Mouse (Mus musculus) heart, adult 2 months (tissue): ENCODE data around the gene Clec4b2.
A peak's percentile ranks its signal among the peaks of the same experiment; 100 is the strongest.
"Not testable (repeated sequence)": the region's sequence is repeated elsewhere in the genome, so short reads cannot be mapped to it uniquely, and the experiment has no call there.

Experiments
- CTCF ChIP-seq: fragments of 200-600 bp; IDR thresholded peaks from 2 replicates; pipeline ENCODE4 v1.8.1; 2022; ENCODE audit warnings: antibody characterized with exemption, mild to moderate bottlenecking, moderate library complexity
- EP300 ChIP-seq: fragments of 200-500 bp; IDR thresholded peaks from 2 replicates; pipeline ENCODE4 v1.6.1; 2011; ENCODE audit warnings: low read depth, low read length, control low read depth; ENCODE audit not compliant: insufficient read depth
- POLR2A ChIP-seq: fragments of 200-500 bp; IDR thresholded peaks from 2 replicates; pipeline ENCODE4 v1.6.1; 2011; ENCODE audit warnings: mild to moderate bottlenecking, low read depth, low read length, control low read depth; ENCODE audit not compliant: insufficient read depth

- peak; percentile 35 for TF ChIP-seq CTCF
- TF ChIP-seq POLR2A, EP300: not testable (repeated sequence)
Measured at GRCm38 (mm10) chr6:123184862-123185261, 12.2 kb downstream of the Clec4b2 start.
